Mouse (Mus musculus): ENCODE data around the gene Ccdc63. TPM values are rescaled to one million over a fixed set of nuclear protein-coding genes. Genes with fewer than 3 reads are reported as not detected.

Ccdc63 gene
- polyA plus RNA-seq, 1 experiment from 2014 or later, result not detected

- Histone ChIP-seq H3K9me3 (replicated peaks; ENCODE audit: control insufficient read depth, low read length) (no peaks in the 10 kb centered on the region), H3K36me3 (replicated peaks; ENCODE audit: control insufficient read depth, insufficient read depth, low read depth, low read length) (no peaks in the 10 kb centered on the region), H3K4me2 (ENCODE audit: low read depth, low read length) (no peak overlapping the region), H3K9ac (replicated peaks; ENCODE audit: low read length) (no peak overlapping the region), H3K27ac (replicated peaks; ENCODE audit: low read depth, low read length) (no peak overlapping the region), H3K27me3 (ENCODE audit: control insufficient read depth, insufficient read depth, low read length) (no peaks in the 10 kb centered on the region), H3K4me1 (ENCODE audit: control insufficient read depth, insufficient read depth, low read length) (no peaks in the 10 kb centered on the region), H3K4me3 (ENCODE audit: low read depth, low read length) (no peak overlapping the region)
- WGBS, result 80% methylated on average over 7 of the region's 7 CpGs
- ATAC-seq (replicated peaks; ENCODE audit: insufficient number of reproducible peaks, low FRiP score, low TSS enrichment, low read depth), result no peak
- no peak for DNase-seq (ENCODE audit: low spot score)
Measured at GRCm38 (mm10) chr5:122085291-122085690, 55.3 kb downstream of the Ccdc63 start.

- Histone ChIP-seq H3K9me3 (replicated peaks; ENCODE audit: control insufficient read depth, low read length) (no peaks in the 10 kb centered on the region), H3K4me3 (ENCODE audit: low read depth, low read length) (no peak overlapping the region), H3K27me3 (ENCODE audit: control insufficient read depth, insufficient read depth, low read length) (no peaks in the 10 kb centered on the region), H3K4me1 (ENCODE audit: control insufficient read depth, insufficient read depth, low read length) (no peaks in the 10 kb centered on the region), H3K9ac (replicated peaks; ENCODE audit: low read length) (no peak overlapping the region), H3K36me3 (replicated peaks; ENCODE audit: control insufficient read depth, insufficient read depth, low read depth, low read length) (no peaks in the 10 kb centered on the region), H3K4me2 (ENCODE audit: low read depth, low read length) (no peak overlapping the region), H3K27ac (replicated peaks; ENCODE audit: low read depth, low read length) (no peak overlapping the region)
- no peak for DNase-seq (ENCODE audit: low spot score)
- ATAC-seq (replicated peaks; ENCODE audit: insufficient number of reproducible peaks, low FRiP score, low TSS enrichment, low read depth), result no peak
- WGBS, result 75% methylated on average over 3 of the region's 3 CpGs
Measured at GRCm38 (mm10) chr5:122084470-122084869, 56.2 kb downstream of the Ccdc63 start.

DNA sequence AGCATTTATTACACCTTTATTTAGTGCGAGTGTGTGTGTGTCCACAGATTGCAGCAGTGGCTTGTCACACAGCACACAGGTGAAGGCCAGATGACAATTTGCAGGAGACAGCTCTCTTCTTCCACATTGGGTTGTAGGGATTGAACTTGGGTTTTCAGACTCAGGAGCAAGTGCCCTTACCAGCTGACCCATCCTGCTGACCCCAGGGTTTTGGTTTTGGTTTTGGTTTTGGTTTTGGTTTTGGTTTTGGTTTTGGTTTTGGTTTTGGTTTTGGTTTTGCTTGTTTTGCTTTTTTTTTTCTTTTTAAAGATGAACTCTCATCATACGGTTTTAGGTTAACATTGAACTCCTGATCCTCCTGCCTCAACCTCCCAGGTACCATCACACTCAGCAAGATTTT, 57.3 kb downstream of the Ccdc63 start:
- WGBS, result 89% methylated on average over 2 of the region's 2 CpGs
- no peaks in the 10 kb centered on the region for H3K36me3 ChIP-seq (replicated peaks; ENCODE audit: control insufficient read depth, insufficient read depth, low read depth, low read length)

DNA sequence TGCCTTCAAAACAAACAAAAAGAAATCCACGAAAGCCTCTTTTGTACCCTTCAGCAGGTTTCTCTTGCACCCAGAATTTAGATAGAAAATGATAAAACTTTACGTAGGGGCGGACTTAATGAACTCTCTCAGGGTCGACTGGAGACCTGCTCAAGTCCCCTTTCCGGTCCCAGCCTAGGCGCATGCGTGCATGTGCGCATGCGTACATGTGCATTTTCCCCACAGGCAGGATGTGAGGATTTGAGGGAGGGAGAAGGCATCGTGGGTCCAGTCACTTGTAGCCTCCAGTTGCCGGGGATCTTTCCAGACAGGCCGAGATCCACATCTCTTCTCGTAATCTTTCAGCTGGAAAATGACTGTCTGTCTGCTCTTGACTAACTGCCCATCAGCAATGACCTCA, 59.2 kb downstream of the Ccdc63 start:
- Histone ChIP-seq H3K4me2 (ENCODE audit: low read depth, low read length) (no peak overlapping the region), H3K27ac (replicated peaks; ENCODE audit: low read depth, low read length) (no peak overlapping the region), H3K36me3 (replicated peaks; ENCODE audit: control insufficient read depth, insufficient read depth, low read depth, low read length) (no peaks in the 10 kb centered on the region), H3K4me3 (ENCODE audit: low read depth, low read length) (no peak overlapping the region), H3K9ac (replicated peaks; ENCODE audit: low read length) (no peak overlapping the region), H3K4me1 (ENCODE audit: control insufficient read depth, insufficient read depth, low read length) (no peaks in the 10 kb centered on the region), H3K9me3 (replicated peaks; ENCODE audit: control insufficient read depth, low read length) (no peaks in the 10 kb centered on the region), H3K27me3 (ENCODE audit: control insufficient read depth, insufficient read depth, low read length) (no peaks in the 10 kb centered on the region)
- 91% methylated on average over 13 of the region's 13 CpGs for WGBS
- DNase-seq (ENCODE audit: low spot score) (no peak), ATAC-seq (replicated peaks; ENCODE audit: insufficient number of reproducible peaks, low FRiP score, low TSS enrichment, low read depth) (no peak)

More for the DNA sequence above, 57.3 kb downstream of the Ccdc63 start:
- H3K27ac ChIP-seq (replicated peaks; ENCODE audit: low read depth, low read length), result no peak overlapping the region
- DNase-seq (ENCODE audit: low spot score) (no peak), ATAC-seq (replicated peaks; ENCODE audit: insufficient number of reproducible peaks, low FRiP score, low TSS enrichment, low read depth) (no peak)
- no peak overlapping the region for H3K4me2 ChIP-seq (ENCODE audit: low read depth, low read length)
- no peak overlapping the region for H3K4me3 ChIP-seq (ENCODE audit: low read depth, low read length)
- no peaks in the 10 kb centered on the region for H3K9me3 ChIP-seq (replicated peaks; ENCODE audit: control insufficient read depth, low read length)
- H3K4me1 ChIP-seq (ENCODE audit: control insufficient read depth, insufficient read depth, low read length), result no peaks in the 10 kb centered on the region
- H3K27me3 ChIP-seq (ENCODE audit: control insufficient read depth, insufficient read depth, low read length), result no peaks in the 10 kb centered on the region
- H3K9ac ChIP-seq (replicated peaks; ENCODE audit: low read length), result no peak overlapping the region

DNA sequence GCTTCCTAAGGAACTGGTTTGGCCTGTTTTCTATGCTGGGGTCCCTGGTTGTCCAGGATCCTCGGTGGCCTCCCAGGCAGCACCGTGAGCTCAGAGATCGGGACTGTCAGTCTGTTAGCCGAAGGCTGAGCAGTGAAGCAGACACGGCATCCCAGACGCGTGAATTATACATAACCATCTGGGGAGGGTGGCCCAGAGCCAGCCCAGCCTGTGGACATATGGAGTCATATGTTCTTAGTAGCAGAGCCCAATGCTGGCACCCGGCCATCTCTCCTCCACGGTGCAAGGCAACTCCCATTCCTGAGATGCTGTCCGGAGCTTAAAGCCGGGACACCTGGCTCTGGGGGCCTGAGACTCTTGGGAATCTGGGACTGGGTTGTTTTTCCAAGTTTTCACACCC, 59.7 kb downstream of the Ccdc63 start:
- no peak overlapping the region for H3K9ac ChIP-seq (replicated peaks; ENCODE audit: low read length)
- no peaks in the 10 kb centered on the region for H3K4me1 ChIP-seq (ENCODE audit: control insufficient read depth, insufficient read depth, low read length)
- 87% methylated on average over 11 of the region's 11 CpGs for WGBS
- no peak overlapping the region for H3K27ac ChIP-seq (replicated peaks; ENCODE audit: low read depth, low read length)
- H3K36me3 ChIP-seq (replicated peaks; ENCODE audit: control insufficient read depth, insufficient read depth, low read depth, low read length), result no peaks in the 10 kb centered on the region
- H3K4me3 ChIP-seq (ENCODE audit: low read depth, low read length), result no peak overlapping the region
- DNase-seq (ENCODE audit: low spot score) (no peak), ATAC-seq (replicated peaks; ENCODE audit: insufficient number of reproducible peaks, low FRiP score, low TSS enrichment, low read depth) (no peak)
- no peaks in the 10 kb centered on the region for H3K27me3 ChIP-seq (ENCODE audit: control insufficient read depth, insufficient read depth, low read length)
- no peak overlapping the region for H3K4me2 ChIP-seq (ENCODE audit: low read depth, low read length)
- no peaks in the 10 kb centered on the region for H3K9me3 ChIP-seq (replicated peaks; ENCODE audit: control insufficient read depth, low read length)

GRCm38 (mm10) chr5:122079796-122080195, 60.8 kb downstream of the Ccdc63 start:
- no peak overlapping the region for H3K4me3 ChIP-seq (ENCODE audit: low read depth, low read length)
- no peak overlapping the region for H3K4me2 ChIP-seq (ENCODE audit: low read depth, low read length)
- no peaks in the 10 kb centered on the region for H3K9me3 ChIP-seq (replicated peaks; ENCODE audit: control insufficient read depth, low read length)
- ATAC-seq (replicated peaks; ENCODE audit: insufficient number of reproducible peaks, low FRiP score, low TSS enrichment, low read depth), result no peak
- no peaks in the 10 kb centered on the region for H3K36me3 ChIP-seq (replicated peaks; ENCODE audit: control insufficient read depth, insufficient read depth, low read depth, low read length)
- no peaks in the 10 kb centered on the region for H3K27me3 ChIP-seq (ENCODE audit: control insufficient read depth, insufficient read depth, low read length)
- no peaks in the 10 kb centered on the region for H3K4me1 ChIP-seq (ENCODE audit: control insufficient read depth, insufficient read depth, low read length)
- peak; percentile 30 for DNase-seq (ENCODE audit: low spot score)
- WGBS, result 80% methylated on average over 7 of the region's 7 CpGs
- H3K9ac ChIP-seq (replicated peaks; ENCODE audit: low read length), result no peak overlapping the region
- H3K27ac ChIP-seq (replicated peaks; ENCODE audit: low read depth, low read length), result no peak overlapping the region

- Histone ChIP-seq H3K4me3 (ENCODE audit: low read depth, low read length) (no peak overlapping the region), H3K9ac (replicated peaks; ENCODE audit: low read length) (no peak overlapping the region)
Measured at GRCm38 (mm10) chr5:122077244-122077643, 63.4 kb downstream of the Ccdc63 start.

GRCm38 (mm10) chr5:122075736-122076135, 64.9 kb downstream of the Ccdc63 start:
- H3K9ac ChIP-seq (replicated peaks; ENCODE audit: low read length), result no peak overlapping the region
- no peaks in the 10 kb centered on the region for H3K27me3 ChIP-seq (ENCODE audit: control insufficient read depth, insufficient read depth, low read length)
- no peak overlapping the region for H3K27ac ChIP-seq (replicated peaks; ENCODE audit: low read depth, low read length)
- ATAC-seq (replicated peaks; ENCODE audit: insufficient number of reproducible peaks, low FRiP score, low TSS enrichment, low read depth) (no peak), DNase-seq (ENCODE audit: low spot score) (no peak)
- H3K4me1 ChIP-seq (ENCODE audit: control insufficient read depth, insufficient read depth, low read length), result no peaks in the 10 kb centered on the region
- 63% methylated on average over 3 of the region's 3 CpGs for WGBS
- H3K36me3 ChIP-seq (replicated peaks; ENCODE audit: control insufficient read depth, insufficient read depth, low read depth, low read length), result no peaks in the 10 kb centered on the region
- H3K4me3 ChIP-seq (ENCODE audit: low read depth, low read length), result no peak overlapping the region
- no peaks in the 10 kb centered on the region for H3K9me3 ChIP-seq (replicated peaks; ENCODE audit: control insufficient read depth, low read length)
- no peak overlapping the region for H3K4me2 ChIP-seq (ENCODE audit: low read depth, low read length)

More at GRCm38 (mm10) chr5:122077244-122077643, 63.4 kb downstream of the Ccdc63 start:
- ATAC-seq (replicated peaks; ENCODE audit: insufficient number of reproducible peaks, low FRiP score, low TSS enrichment, low read depth), result no peak
- H3K4me1 ChIP-seq (ENCODE audit: control insufficient read depth, insufficient read depth, low read length), result no peaks in the 10 kb centered on the region
- 84% methylated on average over 4 of the region's 4 CpGs for WGBS
- H3K36me3 ChIP-seq (replicated peaks; ENCODE audit: control insufficient read depth, insufficient read depth, low read depth, low read length), result no peaks in the 10 kb centered on the region
- no peak for DNase-seq (ENCODE audit: low spot score)
- H3K4me2 ChIP-seq (ENCODE audit: low read depth, low read length), result no peak overlapping the region
- no peak overlapping the region for H3K27ac ChIP-seq (replicated peaks; ENCODE audit: low read depth, low read length)
- no peaks in the 10 kb centered on the region for H3K27me3 ChIP-seq (ENCODE audit: control insufficient read depth, insufficient read depth, low read length)
- no peaks in the 10 kb centered on the region for H3K9me3 ChIP-seq (replicated peaks; ENCODE audit: control insufficient read depth, low read length)
